Mouse (Mus musculus) liver, embryonic 16.5 days (tissue): Measurements from ENCODE around the gene Palm2. TPM values are rescaled to one million over a fixed set of nuclear protein-coding genes. Genes with fewer than 3 reads are reported as not detected.

ENCODE experiments used
- ATAC-seq: fragments of 200-750 bp; cut with Nextera tagmentation; 2 replicates; pipeline ENCODE4 v1.8.0; 2017; ENCODE audit warnings: low read depth, mild to moderate bottlenecking, moderate number of reproducible peaks, moderate library complexity
- H3K27ac ChIP-seq: fragments of 300-500 bp; sonication (generic); 2 replicates; pipeline ENCODE4 v1.5.1; 2014; ENCODE audit warnings: mild to moderate bottlenecking, low read length
- H3K27me3 ChIP-seq: fragments of 300-500 bp; sonication (generic); 2 replicates; pipeline ENCODE4 v1.6.1; 2014; ENCODE audit warnings: low read depth, low read length, mixed read lengths; ENCODE audit not compliant: control insufficient read depth, insufficient read depth
- H3K36me3 ChIP-seq: fragments of 300-500 bp; sonication (generic); 2 replicates; pipeline ENCODE4 v1.6.1; 2014; ENCODE audit warnings: mild to moderate bottlenecking; ENCODE audit not compliant: control insufficient read depth, insufficient read depth
- H3K4me1 ChIP-seq: fragments of 300-500 bp; sonication (generic); 2 replicates; pipeline ENCODE4 v1.6.1; 2014; ENCODE audit warnings: low read depth, low read length, mixed read lengths; ENCODE audit not compliant: control insufficient read depth
- H3K4me2 ChIP-seq: fragments of 300-500 bp; sonication (generic); 2 replicates; pipeline ENCODE4 v1.6.1; 2014; ENCODE audit warnings: low read depth, low read length, mixed read lengths
- H3K4me3 ChIP-seq: fragments of 300-500 bp; sonication (generic); 2 replicates; pipeline ENCODE4 v1.5.1; 2014; ENCODE audit warnings: low read depth, mild to moderate bottlenecking, low read length
- H3K9ac ChIP-seq: fragments of 300-500 bp; sonication (generic); 2 replicates; pipeline ENCODE4 v1.6.1; 2014; ENCODE audit warnings: low read depth, low read length
- H3K9me3 ChIP-seq: fragments of 300-500 bp; sonication (generic); replicated peaks from 2 replicates; pipeline ENCODE4 v1.6.1; 2016; ENCODE audit warnings: low read length; ENCODE audit not compliant: control insufficient read depth
- WGBS: fragments of 180-500 bp; shearing (Covaris S2); extraction: QIAGEN DNeasy Blood & Tissue Kit; methylation state at CpG from one replicate; pipeline ENCODE4 v1.1.7; 2014; ENCODE audit not compliant: insufficient replicate concordance; 5-methylcytosine and 5-hydroxymethylcytosine counted together
- polyA plus RNA-seq: library from polyadenylated mRNA; unstranded; fragments of >200 nt; fragmentation: Nextera tagmentation; extraction: Ambion mirVana; gene quantifications from 2 replicates; pipeline ENCODE4 v1.2.1, GENCODE M21; 2015

The Palm2 gene
- polyA plus RNA-seq, 1 experiment from 2014 or later = 0.41 TPM

DNA sequence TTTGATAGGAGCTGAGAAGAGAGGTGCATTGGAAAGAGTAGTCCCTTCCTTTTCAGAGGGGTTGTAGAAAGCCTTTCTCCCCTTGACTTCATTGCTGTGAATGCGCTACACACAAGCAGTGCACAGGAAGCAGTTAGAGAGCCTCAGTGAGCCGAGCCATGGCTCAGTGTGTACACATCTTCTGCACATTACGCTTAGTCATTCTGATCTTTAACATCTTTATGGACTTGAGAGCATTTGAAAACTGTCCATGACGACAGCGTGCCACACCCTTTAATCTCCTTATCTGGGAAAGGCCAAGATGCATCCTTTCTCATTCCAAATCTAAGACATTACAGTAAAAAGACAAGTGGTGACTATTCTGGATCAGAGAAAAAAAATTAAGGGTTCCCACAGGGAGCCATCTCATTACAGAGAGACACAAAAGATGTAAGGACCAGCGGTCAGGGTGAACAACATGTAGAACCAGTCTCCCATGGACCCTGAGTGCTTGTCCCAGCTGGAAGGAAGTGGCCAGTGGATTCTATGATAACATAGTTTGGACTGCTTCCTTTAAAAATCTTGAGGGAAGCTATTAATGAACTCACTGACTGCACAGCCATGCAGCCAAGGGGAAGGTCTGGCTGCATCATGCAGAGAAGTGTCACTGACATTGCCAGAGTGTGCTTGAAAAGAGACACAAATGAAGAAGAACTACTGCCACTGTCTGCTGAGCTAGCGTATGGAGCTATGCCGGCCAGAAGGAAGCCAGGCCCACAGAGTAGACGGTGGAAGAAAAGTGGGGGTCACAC lies 91.4 kb downstream of the Palm2 start:
- H3K9me3 ChIP-seq = no peaks in the 10 kb centered on the region
- 44% methylated on average over 9 of the region's 9 CpGs for WGBS
- H3K27me3 ChIP-seq = no peaks in the 10 kb centered on the region
- H3K4me3 ChIP-seq = no peak overlapping the region
- no peak overlapping the region for H3K4me2 ChIP-seq
- H3K4me1 ChIP-seq = no peaks in the 10 kb centered on the region
- H3K9ac ChIP-seq = no peak overlapping the region
- no peak for ATAC-seq
- H3K27ac ChIP-seq = no peak overlapping the region
- H3K36me3 ChIP-seq = no peaks in the 10 kb centered on the region

DNA sequence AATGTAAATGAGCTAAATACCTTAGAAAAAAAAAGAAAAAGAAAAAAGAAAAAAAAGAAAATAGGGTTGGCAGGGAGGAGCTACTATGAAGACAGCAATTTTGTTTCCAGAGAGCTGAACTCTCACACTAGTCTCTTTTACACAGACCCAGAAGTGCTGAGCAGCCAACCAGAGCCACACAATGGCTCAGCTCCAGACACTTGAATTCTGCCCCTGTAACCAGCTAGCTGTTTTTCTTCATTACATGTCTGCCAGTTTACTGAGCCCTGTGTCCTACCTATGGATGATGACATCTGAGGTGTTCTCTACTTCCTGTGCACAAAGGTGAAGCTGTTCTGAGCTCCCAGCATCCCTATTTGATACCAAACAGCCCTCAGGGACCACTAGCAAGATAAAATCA lies 94.2 kb downstream of the Palm2 start:
- no peaks in the 10 kb centered on the region for H3K27me3 ChIP-seq
- no peaks in the 10 kb centered on the region for H3K9me3 ChIP-seq
- no peak overlapping the region for H3K27ac ChIP-seq
- no peak overlapping the region for H3K9ac ChIP-seq
- no peak overlapping the region for H3K4me2 ChIP-seq
- H3K4me1 ChIP-seq = no peaks in the 10 kb centered on the region
- no peak for ATAC-seq
- H3K4me3 ChIP-seq = no peak overlapping the region
- no peaks in the 10 kb centered on the region for H3K36me3 ChIP-seq

DNA sequence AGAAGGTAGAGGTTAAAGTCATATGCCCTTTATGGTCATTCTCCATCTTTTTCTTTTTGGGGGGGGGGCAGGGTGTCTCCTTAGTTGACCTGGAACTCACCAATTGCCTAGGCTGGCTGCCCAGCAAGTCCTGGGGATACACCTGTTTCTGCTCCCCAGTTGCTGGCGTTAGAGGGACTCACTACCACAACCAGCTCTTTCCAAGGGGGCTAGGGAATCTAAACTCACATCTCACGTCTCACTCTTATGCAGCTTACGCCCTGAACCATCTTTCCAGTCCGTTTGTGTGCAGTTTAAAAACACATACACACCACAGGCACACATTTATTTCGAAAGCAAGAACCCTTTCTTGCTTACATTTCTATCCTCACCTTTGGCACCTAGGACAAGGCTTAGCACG lies 99.6 kb downstream of the Palm2 start:
- no peaks in the 10 kb centered on the region for H3K9me3 ChIP-seq
- no peak for ATAC-seq
- H3K27me3 ChIP-seq = no peaks in the 10 kb centered on the region
- no peaks in the 10 kb centered on the region for H3K36me3 ChIP-seq
- H3K4me2 ChIP-seq = no peak overlapping the region
- H3K27ac ChIP-seq = no peak overlapping the region
- WGBS = 46% methylated on average over 6 of the region's 6 CpGs
- H3K9ac ChIP-seq = no peak overlapping the region
- H3K4me3 ChIP-seq = no peak overlapping the region
- H3K4me1 ChIP-seq = no peaks in the 10 kb centered on the region

DNA sequence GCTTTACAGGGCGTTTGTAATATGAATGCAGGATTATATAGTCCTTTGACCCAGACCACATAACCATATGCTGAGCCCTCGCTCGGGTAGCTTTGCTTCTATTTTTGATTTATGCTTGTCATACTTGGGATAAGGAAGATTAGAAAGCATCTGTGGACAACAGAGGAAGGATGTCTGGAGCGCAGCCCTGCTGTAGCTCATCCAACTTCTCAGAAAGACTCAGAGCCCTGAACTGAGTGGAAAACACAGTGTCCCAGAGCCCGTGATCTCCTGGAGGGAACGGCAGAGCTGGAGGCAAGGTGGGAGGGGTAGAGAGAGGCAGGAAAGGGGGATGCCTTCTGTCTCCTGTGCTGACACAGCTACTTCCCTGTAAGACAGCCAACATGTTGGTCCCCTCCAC lies 100.2 kb downstream of the Palm2 start:
- H3K9me3 ChIP-seq = no peaks in the 10 kb centered on the region
- 50% methylated on average over 6 of the region's 6 CpGs for WGBS
- no peak overlapping the region for H3K4me2 ChIP-seq
- no peak for ATAC-seq
- H3K36me3 ChIP-seq = no peaks in the 10 kb centered on the region
- H3K9ac ChIP-seq = no peak overlapping the region
- H3K4me3 ChIP-seq = no peak overlapping the region
- H3K27me3 ChIP-seq = no peaks in the 10 kb centered on the region
- no peaks in the 10 kb centered on the region for H3K4me1 ChIP-seq
- no peak overlapping the region for H3K27ac ChIP-seq

DNA sequence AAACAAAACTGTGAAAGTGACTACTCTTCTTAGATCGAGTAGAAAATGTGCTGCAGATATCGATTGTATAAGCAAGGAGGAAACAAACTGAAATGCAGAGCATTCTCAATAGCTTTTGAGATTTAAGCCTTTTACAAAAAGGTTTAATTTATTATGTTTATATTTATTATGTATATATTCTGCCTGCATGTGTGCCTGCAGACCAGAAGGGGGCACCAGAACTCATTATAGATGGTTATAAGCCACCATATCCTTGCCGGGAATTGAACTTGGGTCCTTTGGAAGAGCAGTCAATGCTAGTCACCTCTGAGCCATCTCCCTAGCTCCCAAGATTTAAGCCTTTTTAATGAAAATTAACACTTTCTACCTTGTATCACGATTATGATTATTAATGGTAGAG lies 101.0 kb downstream of the Palm2 start:
- H3K4me3 ChIP-seq = no peak overlapping the region
- no peak overlapping the region for H3K27ac ChIP-seq
- no peaks in the 10 kb centered on the region for H3K4me1 ChIP-seq
- H3K9ac ChIP-seq = no peak overlapping the region
- H3K27me3 ChIP-seq = no peaks in the 10 kb centered on the region
- 70% methylated on average over 4 of the region's 4 CpGs for WGBS
- no peak overlapping the region for H3K4me2 ChIP-seq
- H3K36me3 ChIP-seq = no peaks in the 10 kb centered on the region
- no peaks in the 10 kb centered on the region for H3K9me3 ChIP-seq
- ATAC-seq = no peak

DNA sequence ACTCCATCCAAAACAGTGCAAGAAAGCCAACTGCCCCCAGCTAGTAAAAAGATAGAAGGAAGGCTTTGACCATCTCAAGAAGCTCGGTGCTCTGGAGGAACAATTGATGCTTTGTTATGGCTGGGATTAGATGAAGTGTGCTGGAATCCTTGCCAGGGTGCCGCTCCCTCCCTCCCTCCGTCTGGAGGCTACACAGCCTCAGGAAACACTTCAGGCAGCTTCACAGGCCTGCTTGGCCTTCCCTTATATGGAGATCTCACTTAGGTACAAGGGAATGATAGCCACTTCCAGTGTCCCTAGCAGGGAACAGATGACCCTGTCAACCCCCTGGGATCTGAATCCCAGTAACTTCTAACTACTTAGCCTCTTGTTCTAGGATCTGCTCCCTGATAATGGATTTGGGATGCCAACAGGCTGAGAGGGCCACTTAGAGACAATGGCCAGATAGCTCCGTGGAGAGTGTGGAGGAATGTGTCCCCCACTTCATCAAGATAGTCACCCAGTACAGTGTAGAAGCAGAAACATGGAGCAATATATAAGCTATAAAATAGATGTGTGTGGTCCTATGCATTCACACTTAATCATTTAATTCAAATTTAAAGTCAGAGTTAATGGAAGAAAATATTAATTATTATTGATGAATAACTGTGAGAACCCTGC lies 104.1 kb downstream of the Palm2 start:
- Histone ChIP-seq H3K4me2 (no peak overlapping the region), H3K27ac (no peak overlapping the region), H3K4me3 (no peak overlapping the region), H3K4me1 (no peaks in the 10 kb centered on the region), H3K9ac (no peak overlapping the region), H3K9me3 (no peaks in the 10 kb centered on the region), H3K36me3 (no peaks in the 10 kb centered on the region), H3K27me3 (no peaks in the 10 kb centered on the region)
- no peak for ATAC-seq
- 30% methylated on average over 4 of the region's 4 CpGs for WGBS

DNA sequence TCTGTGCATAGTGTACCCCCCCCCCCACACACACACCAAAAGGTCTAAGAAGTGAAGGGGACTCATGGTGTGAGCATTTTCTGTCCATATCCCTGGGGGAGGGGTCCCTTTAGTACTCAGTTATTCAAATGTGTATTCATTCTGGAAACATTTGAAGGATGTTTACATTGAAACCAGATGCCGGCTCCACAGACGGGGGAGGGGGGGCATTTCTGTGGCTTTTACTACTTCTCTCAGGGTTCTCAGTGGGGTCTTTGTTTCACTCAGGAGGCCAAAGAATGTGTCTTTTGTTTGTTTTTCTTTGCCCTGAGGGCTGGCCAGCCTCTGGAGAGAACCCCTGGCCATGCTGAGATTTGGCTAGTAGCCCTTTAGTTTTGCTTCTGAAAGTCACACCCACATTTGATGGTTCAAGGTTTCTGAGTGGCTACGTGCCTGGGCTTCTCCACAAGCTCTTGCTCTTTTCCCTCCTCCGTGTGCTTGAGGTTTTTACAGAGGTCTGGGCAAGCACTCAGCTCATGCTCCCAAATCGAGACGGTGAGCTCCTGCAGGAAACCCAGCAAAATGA lies 109.7 kb downstream of the Palm2 start:
- no peak for ATAC-seq
- Histone ChIP-seq H3K4me1 (no peaks in the 10 kb centered on the region), H3K4me2 (no peak overlapping the region), H3K9me3 (no peaks in the 10 kb centered on the region), H3K36me3 (no peaks in the 10 kb centered on the region), H3K27me3 (no peaks in the 10 kb centered on the region), H3K27ac (no peak overlapping the region), H3K9ac (no peak overlapping the region), H3K4me3 (no peak overlapping the region)
- 11% methylated on average over 6 of the region's 6 CpGs for WGBS

DNA sequence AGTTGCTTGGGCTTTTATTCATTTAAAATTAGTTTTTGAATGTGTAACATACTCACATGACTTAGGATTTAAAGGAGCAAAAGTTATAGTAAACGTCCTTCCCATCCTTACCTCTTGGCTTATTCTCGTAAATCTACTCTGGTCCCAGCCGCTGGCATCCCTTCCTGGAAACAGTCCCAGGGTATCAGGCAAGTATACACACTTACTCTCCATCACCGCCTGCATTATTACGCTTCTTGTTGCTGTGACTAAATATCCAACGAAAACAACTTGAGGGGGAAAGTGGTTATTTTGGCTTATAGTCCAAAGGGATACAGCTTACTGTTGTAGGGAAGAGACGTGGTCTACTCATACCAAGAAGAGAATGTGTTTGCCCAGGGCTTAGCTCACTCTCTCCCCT lies 113.7 kb downstream of the Palm2 start:
- H3K27me3 ChIP-seq = no peaks in the 10 kb centered on the region
- H3K36me3 ChIP-seq = no peaks in the 10 kb centered on the region
- no peaks in the 10 kb centered on the region for H3K4me1 ChIP-seq
- WGBS = 65% methylated on average over 7 of the region's 7 CpGs
- H3K9me3 ChIP-seq = no peaks in the 10 kb centered on the region
- no peak for ATAC-seq
- H3K4me2 ChIP-seq = no peak overlapping the region
- no peak overlapping the region for H3K4me3 ChIP-seq
- H3K9ac ChIP-seq = no peak overlapping the region
- no peak overlapping the region for H3K27ac ChIP-seq

DNA sequence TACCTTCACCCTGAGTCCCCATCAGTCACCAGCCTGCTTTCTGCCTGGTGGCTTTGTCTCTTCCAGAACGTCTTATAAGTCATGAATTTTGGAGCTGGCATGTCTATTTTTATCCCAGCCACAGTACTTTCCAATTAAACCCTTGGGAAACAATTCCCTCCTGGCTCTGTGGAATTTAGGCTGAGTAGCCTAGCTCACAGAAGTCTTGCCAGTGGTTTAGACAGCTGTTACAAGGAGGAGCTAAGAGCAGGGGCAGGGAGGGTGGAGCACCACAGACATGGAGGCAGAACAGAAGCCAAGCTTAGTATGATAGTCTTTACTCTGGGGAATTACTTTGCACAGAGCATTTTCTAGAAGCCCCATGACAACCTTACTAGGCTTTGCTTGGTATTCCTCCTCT lies 116.2 kb downstream of the Palm2 start:
- Histone ChIP-seq H3K36me3 (no peaks in the 10 kb centered on the region), H3K4me1 (no peaks in the 10 kb centered on the region), H3K9me3 (no peaks in the 10 kb centered on the region), H3K4me2 (no peak overlapping the region), H3K27ac (no peak overlapping the region), H3K27me3 (no peaks in the 10 kb centered on the region), H3K4me3 (no peak overlapping the region), H3K9ac (no peak overlapping the region)
- WGBS = 26% methylated on average over 1 of the region's 1 CpGs
- ATAC-seq = no peak
